Mouse (Mus musculus) T-helper 1 cell (primary cell): ENCODE measurements around the gene BC024978.

Source experiments
- in situ Hi-C: fragments of 300-600 bp; cut with MboI, MseI; formaldehyde crosslinking; loops from one replicate; pipeline ENCODE4 v1.15.1; 2025; ENCODE audit warnings: high pct_unique_total_duplicates

Gene BC024978

GRCm38 (mm10) chr7:27195681-27196611, at the start of gene BC024978, which contains the start of gene Snrpa:
Gene BC024978 (plus strand): TSS chr7:27195781.
Gene Snrpa (minus strand): TSS chr7:27196271.
- in situ Hi-C loops = loop anchor here (25.0 kb wide), 1 partner anchor 1459 kb away; no protein-coding TSS in a partner anchor

GRCm38 (mm10) chr7:27153205-27153764, 42.3 kb upstream of the BC024978 start, which contains the start of gene Cyp2t4:
Gene Cyp2t4 (plus strand): TSS chr7:27153714.
- in situ Hi-C loops = no loop called here

GRCm38 (mm10) chr7:27156005-27156404, 39.6 kb upstream of the BC024978 start:
- in situ Hi-C loops = no loop called here

GRCm38 (mm10) chr7:27158171-27158570, 37.4 kb upstream of the BC024978 start:
- in situ Hi-C loops = no loop called here

GRCm38 (mm10) chr7:27159256-27159655, 36.3 kb upstream of the BC024978 start:
- in situ Hi-C loops = no loop called here

- in situ Hi-C loops = no loop called here
Measured at GRCm38 (mm10) chr7:27159882-27160281, 35.7 kb upstream of the BC024978 start.

GRCm38 (mm10) chr7:27160921-27161320, 34.7 kb upstream of the BC024978 start:
- in situ Hi-C loops = no loop called here

- in situ Hi-C loops = no loop called here
Measured at GRCm38 (mm10) chr7:27161744-27162143, 33.8 kb upstream of the BC024978 start.

GRCm38 (mm10) chr7:27162780-27163449, 32.7 kb upstream of the BC024978 start:
- in situ Hi-C loops = no loop called here

GRCm38 (mm10) chr7:27163450-27163805, 32.2 kb upstream of the BC024978 start:
- in situ Hi-C loops = no loop called here

- in situ Hi-C loops = no loop called here
Measured at GRCm38 (mm10) chr7:27164112-27164947, 31.3 kb upstream of the BC024978 start.

- in situ Hi-C loops = no loop called here
Measured at GRCm38 (mm10) chr7:27165007-27165655, 30.4 kb upstream of the BC024978 start.

- in situ Hi-C loops = no loop called here
Measured at GRCm38 (mm10) chr7:27165696-27166095, 29.9 kb upstream of the BC024978 start.

GRCm38 (mm10) chr7:27166229-27166613, 29.4 kb upstream of the BC024978 start:
- in situ Hi-C loops = no loop called here

GRCm38 (mm10) chr7:27166614-27167474, 28.7 kb upstream of the BC024978 start, which contains the start of gene Egln2:
Gene Egln2 (minus strand): TSS chr7:27166802.
- in situ Hi-C loops = no loop called here

- in situ Hi-C loops = no loop called here
Measured at GRCm38 (mm10) chr7:27167475-27168094, 28.0 kb upstream of the BC024978 start.

- in situ Hi-C loops = no loop called here
Measured at GRCm38 (mm10) chr7:27168371-27168770, 27.2 kb upstream of the BC024978 start.

GRCm38 (mm10) chr7:27170981-27171380, 24.6 kb upstream of the BC024978 start:
- in situ Hi-C loops = no loop called here

- in situ Hi-C loops = no loop called here
Measured at GRCm38 (mm10) chr7:27174496-27174895, 21.1 kb upstream of the BC024978 start.
